Mouse (Mus musculus) retina, embryonic 14.5 days (tissue): ENCODE results near the gene Odr4.
A peak's percentile ranks its signal among the peaks of the same experiment; 100 is the strongest.

Experiments
- DNase-seq: peaks from one replicate; pipeline ENCODE4 v3.0.0-alpha.2; 2015; ENCODE audit warnings: low spot score

Gene Odr4

DNA sequence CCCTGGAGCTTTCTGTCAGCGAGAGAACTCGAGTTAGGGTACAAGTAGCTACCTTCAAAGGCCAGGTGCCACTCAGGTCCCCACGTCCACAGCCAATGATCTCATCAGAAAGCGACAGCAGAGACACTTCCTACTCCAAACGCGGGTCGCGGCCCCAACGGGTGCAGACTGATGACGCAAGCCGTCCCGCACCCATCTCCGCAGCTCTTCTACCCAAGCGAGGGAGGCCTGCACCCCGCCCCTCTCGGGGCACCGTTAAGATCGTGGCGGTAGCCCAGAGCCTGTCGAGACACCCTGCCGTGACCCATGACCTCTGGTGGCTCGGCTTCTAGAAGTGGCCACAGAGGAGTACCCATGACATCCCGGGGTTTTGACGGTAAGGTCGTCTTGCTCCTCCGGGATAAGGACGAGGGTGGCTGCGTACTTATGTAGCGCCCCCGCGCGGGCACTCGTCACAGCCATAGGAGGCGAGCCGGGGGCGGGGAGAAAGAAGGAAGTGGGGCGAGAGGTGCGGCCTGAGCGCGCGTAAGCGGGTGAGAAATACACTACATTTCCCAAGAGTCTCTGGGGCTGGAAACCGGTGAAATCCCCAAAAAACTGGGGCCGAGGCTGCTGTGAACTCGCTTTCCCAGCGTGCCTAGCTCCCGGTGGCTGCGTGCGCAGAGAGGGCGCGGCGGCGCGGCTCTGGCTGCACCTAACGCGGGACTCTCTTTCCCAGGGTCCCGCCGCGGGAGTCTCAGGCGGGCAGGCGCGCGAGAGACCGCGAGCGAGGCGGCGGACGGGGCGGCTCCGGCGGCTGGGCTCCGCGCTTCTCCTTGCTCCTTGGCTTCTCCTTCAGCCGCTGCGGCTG lies at the start of gene Odr4, which contains the start of gene Tpr:
Gene Odr4 (minus strand): TSS at position 443 of the 850 bp plus-strand sequence.
Gene Tpr (plus strand): TSS at position 201 of the 850 bp plus-strand sequence.
- DNase-seq, result peak; percentile 98

DNA sequence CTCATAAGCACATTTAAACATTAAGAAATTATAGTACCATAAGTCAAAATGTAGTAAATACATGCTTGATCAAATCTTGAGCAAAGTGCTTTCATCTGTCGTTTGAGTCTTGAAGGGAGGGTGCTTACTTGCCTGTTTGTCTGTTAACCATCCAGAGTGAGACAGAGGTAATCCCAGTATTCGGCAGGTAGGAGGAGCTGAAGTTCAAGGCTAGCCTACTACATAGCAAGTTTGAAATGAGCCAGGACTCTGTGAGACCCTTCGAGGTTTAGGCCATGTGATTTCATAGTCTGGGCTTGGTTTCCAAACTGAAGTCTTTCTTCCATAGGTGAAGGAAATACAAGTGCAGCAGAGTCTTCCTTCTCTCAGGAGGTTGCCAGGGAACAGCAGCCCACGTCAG lies 48.9 kb upstream of the Odr4 start:
- no peak for DNase-seq

DNA sequence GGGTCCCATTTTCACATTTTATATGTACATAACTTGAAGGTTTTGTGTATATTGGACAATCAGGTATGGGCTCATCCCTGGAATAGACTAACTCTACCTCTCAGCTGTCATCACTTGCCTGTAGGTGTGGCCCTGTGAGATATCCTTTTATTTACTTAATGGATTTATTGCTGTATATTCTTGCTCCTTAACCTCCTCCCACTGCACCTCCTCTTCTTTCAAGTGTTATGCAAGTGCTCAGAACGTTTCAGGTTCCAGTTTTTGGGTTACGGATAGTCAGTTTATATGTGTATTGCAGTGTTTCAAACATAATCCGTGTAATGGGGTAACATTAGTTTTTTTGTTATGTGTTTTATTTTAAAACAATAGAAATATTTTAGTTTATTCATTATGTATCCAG lies 45.8 kb upstream of the Odr4 start:
- DNase-seq, result no peak

DNA sequence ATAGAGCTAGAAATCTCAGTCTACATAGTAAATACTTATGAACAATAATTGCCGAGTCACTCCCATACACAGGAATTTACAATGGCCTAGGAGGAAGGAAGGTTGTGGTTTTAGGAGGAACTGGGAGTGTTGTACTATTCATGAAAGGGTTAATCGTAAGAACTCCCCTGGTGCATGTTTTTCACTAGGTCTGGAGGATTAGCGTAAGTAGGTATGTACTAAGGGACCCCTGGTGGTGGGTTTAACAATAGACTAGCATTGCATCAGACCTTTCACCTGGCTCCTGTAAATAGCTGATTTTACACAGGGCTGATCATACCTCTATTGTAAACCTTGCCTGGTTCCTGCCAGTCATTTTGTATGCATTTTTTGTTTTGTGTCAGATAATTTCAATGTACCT lies 33.3 kb upstream of the Odr4 start:
- no peak for DNase-seq

DNA sequence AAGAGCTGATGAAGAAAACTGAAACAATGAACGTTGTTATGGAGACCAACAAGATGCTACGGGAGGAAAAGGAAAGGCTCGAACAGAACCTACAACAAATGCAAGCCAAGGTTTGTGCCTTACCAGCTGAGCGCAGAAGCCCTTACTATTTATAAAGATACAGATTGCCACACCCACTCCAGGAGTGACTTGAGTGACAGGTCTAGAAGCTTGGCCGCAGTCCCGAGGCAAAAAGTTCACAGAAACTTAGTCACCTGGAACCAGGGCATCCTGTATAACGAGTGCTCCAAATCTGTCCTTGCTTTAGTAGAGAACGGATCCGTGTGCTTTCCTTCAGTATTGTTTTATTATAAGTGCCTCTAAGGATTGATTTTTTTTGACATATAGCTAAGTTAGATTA lies 32.8 kb upstream of the Odr4 start:
- DNase-seq, result no peak

DNA sequence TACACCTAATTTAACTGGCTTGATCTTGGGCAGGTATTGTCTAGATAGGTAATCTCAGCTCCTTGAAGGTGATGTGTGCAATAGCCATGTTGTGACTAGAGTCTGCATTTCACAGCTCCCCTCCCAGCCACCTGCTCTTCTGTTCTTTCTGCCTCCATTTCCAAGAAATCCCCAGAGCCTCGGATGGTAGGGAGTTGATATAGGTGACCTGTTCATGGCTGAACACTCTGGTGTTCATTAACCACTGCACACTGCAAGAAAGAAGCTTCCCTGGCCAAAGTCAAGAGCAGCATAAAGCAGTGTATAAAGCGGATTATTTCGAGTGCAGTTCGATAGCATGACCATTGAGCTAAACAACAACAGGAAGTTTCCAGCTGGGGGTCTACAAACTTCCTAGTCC lies 25.5 kb upstream of the Odr4 start:
- no peak for DNase-seq

DNA sequence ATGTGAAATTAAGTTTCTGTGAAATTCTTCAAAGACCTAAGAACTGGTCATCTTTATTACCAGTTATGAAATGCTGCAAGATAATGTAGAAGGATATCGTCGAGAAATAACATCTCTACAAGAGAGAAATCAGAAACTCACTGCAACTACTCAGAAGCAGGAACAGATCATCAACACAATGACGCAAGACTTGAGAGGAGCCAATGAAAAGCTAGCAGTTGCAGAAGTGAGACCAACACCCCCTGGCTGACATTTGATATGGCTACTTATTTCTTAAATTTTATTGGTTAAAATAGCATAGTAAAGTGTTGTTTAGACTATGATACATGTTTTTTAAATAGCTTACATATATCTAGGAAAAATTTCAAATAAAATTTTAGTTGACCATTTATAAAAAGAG lies 23.1 kb upstream of the Odr4 start:
- DNase-seq, result no peak

DNA sequence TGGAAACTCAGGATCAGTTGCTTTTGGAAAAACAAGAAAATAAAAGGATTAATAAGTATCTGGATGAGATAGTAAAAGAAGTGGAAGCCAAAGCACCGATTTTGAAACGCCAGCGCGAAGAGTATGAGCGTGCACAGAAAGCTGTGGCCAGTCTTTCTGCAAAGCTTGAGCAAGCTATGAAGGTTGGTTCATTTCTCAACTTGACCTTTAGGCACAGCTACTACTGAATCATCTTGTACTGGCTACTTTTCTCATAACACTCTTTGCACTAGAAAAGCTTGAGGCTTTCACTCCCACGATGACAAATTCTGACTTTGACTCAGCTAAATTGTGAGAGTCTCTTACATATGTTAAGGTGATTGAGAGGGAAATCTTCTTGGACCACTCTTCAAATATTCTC lies 17.1 kb upstream of the Odr4 start:
- DNase-seq, result no peak

DNA sequence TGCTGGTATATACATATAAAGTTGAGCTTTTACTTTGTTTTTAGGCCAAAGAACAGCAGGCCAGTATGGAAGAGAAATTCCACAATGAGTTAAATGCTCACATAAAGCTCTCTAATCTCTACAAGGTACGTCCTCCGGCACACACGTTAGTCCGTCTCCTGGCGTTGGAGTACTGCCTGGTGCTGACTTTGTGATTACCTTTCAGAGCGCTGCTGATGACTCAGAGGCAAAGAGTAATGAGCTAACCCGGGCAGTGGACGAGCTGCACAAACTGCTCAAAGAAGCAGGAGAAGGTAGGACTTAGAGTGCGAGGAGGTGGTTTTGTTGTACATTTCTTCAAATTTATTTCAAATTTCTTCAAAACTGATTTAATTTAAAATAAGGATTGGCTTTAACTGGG lies 14.4 kb upstream of the Odr4 start:
- no peak for DNase-seq

DNA sequence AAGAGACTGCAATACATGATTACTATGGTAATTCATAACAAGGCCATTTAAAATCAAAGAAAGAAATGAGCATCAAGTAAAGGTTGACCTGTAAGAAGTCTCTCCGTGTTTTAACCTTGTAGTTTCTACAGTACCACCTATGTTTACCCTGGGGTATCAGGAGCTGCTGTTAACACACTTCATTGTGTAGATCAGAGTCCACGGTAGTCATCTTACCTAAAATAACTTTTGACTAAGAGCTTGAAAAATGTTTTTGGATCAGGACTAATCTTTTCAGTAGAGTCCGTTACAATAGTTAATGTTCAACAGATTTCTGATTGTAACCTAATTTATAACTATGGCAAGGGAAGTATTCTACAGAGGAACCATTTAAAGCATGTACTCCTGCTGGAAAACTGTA lies 11.7 kb upstream of the Odr4 start:
- no peak for DNase-seq

DNA sequence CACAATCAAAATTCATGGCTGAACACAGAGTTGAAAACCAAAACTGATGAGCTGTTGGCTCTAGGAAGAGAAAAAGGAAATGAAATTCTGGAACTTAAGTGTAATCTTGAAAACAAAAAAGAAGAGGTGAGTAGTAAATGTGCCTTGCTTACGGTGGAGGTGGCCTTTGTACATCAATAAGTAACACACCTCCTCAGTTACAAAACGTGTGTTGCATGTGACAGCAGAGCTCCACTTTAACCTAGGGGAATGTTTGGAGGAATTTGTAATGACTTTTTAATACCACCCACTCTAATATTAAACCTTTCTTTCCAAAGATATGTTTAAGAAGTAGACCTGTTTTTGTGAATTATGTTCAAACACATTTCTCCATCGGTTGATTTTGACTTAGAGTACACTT lies 11.0 kb upstream of the Odr4 start:
- no peak for DNase-seq

DNA sequence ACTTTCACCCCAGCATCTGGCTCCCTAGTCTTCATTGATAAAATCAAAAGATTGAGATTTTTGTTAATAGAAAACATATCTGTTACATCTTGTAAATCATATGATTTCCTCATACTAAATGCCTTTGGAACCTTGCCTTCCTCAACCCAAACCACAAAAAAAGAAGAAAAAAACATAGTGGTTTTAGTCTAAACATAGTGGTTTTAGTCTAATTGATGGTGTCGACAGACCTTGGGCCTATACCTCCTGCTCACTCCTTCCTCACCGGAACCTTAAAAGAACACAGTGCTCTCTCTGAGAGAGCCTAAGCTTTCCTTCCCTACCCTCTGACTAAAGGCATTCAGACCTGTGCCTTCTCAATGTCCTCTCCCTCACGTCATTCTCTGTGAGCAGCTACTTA lies 3.1 kb upstream of the Odr4 start:
- DNase-seq, result no peak

DNA sequence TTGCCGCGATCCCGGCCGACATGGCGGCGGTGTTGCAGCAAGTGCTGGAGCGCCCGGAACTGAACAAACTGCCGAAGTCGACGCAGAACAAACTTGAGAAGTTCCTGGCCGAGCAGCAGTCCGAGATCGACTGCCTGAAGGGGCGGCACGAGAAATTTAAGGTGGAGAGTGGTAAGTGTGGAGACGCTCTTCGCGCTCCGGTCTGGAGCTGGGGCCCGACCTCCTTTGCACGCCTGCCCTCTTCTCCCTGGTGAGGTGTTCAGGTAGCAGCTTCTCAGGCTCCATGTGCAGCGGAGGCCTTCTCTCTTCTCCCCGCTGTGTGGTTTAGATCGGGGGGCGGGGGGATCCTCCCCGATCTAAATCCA lies 590 bp upstream of the Odr4 start:
- DNase-seq, result no peak

DNA sequence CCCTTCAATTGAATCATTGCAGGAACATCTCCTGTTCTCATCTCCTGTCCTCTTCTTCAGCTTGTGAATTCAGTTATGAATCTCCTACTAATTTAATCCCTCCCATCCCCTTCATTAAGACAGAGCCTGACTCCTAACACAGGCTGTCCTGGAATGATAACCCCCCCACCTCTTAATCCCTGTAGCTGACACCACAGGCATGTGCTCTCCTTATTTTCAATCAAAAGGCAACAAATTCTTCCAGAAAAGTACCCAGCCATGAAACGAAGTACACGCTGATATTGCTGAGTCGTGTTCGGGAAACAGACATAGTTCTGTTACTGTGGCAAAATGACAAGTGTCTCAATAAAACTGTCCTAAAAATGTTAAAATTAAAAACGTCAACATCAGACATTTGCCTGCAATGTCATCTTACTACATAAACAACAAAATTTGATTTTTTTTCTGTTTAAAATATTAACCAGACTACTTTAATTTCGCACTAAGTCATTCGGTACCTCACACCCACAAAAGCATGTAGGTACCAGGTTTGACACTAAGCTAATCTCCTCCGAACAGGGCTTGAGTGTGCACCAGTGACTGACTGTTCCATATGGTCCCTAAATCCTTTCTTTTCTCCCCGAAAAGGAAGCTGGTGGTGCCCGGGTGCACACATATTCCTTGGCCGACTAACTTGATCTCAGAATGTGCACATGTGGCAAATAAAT lies 796 bp downstream of the Odr4 start:
- peak; percentile 5 for DNase-seq

DNA sequence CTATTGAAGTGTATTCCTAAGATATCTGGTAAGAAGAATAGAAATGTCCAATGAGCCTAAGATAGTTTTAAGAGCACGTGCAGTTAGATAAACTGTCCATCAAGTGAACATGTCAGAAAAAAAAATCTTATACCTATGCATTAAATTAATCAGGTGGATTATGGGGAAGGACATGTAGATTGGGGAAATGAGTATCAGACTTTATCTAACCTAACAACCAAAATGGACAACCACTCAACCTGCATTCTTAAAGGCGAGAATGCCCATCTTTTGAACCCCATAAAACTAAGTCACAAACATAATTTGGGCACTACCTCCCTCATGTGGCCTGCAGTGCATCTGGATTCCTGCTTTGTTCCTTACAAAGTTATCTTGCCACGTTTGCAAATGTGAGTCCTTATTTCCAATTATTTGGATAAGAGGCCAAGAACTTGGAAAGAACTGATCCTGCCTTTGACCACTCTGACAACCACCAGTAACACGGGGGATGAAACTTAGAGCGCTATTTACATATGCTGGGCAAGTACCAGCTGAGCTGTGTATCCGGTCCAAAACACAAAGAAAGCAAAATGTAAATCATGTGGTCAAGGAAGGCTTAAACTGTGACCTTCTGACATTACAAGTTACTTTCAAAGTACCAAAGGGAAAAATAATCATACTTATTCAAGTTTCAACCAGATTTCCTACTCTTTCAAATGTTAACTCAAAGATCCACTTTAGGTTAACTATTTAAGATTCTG lies 3.3 kb downstream of the Odr4 start:
- DNase-seq, result no peak

DNA sequence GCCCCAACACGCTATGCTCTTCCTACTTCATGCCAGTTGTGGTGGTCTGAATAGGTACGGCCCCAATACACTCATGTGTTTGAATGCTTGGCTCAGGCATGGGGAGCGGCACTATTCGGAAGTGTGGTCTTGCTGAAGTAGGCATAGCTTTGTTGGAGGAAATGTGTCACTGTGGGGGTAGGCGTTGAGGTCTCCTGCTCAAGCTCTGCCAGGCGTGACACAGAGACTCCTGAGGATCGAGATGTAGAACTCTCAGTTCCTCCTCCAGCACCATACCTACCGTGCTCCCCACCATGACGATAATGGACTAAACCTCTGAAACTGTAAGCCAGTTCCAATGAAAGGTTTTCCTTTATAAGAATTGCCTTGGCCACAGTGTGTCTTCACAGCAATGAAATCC lies 5.3 kb downstream of the Odr4 start:
- no peak for DNase-seq

DNA sequence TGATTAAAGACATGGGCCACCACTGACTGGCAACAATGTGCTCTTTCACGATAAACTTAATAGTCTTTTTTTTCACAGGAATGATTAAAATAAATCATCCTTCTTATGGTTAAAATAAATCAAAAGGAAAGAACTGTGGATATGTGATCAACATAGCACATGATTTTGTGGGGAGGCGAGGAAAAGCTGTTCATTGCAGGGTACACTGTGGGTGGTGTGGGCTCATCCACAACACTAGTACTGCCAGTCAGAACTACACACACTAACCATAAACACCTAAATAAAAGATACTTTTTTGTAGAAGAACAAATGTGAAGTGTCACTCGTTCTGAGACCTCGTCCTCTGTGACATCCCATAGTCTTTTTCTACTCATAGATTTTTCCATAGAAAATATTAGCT lies 8.7 kb downstream of the Odr4 start:
- DNase-seq, result no peak

DNA sequence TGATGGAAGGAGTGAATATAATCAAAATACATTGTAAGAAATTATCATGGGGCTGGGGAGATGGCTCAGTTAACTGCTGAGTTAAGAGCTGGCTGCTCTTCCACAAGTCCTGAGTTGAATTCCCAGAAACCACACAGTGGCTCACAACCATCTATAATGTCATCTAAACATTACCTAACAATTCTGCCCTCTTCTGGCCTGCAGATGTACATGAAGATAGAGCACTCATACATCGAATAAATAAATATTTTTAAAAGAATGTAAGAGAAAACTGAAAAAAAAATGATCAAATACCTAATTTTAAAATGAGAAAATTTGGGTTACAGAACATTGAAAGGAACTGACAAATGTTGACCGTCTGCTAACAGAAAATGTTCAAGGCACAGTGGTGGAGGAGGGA lies 18.6 kb downstream of the Odr4 start:
- no peak for DNase-seq

DNA sequence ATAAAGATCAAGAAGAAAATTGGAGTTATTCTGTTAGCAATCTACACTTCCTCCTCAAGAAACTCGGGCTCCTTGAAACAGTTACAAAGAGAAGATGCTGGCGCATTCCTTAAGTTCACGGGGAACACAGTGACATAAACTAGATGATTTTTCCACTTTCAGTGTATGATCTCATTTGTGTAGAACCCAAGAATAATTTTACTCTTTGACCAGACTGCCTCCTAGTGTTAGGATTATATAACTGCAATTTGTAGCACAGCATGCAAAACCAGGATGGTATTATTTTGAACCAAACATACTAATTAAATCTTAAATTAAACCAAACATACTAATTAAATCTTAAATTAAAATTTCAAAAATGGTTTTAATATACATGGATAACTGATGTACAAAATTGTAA lies 20.0 kb downstream of the Odr4 start:
- DNase-seq, result peak; percentile 48

DNA sequence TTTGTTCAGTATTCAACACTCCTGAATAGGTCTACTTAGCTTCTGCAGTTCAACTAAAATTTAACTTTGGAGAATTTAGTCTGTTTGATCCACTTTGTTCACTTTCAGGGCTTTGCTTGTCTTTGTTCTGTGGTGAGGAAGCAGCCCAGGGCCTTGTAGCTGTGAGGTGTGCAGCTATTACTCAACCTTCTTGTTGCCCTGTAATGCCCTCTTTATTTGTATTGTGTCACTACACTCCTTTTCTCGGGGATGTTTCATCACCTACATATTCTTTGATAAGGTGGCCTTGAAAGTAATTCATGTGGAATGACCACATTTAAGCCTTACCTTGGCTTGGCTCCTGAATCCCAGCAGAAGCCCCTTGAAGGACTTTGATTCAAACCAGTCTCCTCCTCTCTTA lies 32.0 kb downstream of the Odr4 start:
- no peak for DNase-seq

DNA sequence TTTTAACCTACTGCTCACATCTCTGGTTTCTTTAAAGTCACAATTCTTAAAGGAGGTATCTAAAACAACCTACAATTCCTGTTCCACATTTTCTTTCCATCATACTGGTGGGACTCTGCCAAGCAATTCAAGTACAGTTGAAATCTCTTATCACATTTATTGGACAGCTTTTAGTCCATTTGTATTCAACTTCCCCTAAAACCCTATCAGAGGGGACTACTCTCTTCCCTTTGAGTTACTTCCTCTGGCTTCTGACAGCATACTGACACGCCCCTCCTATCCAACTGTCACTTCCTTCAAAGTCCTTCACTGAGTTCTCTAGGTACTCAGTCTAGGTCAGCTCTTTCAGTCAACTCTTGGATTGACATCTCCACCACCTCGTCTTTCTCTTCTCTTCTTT lies 57.8 kb downstream of the Odr4 start:
- no peak for DNase-seq

DNA sequence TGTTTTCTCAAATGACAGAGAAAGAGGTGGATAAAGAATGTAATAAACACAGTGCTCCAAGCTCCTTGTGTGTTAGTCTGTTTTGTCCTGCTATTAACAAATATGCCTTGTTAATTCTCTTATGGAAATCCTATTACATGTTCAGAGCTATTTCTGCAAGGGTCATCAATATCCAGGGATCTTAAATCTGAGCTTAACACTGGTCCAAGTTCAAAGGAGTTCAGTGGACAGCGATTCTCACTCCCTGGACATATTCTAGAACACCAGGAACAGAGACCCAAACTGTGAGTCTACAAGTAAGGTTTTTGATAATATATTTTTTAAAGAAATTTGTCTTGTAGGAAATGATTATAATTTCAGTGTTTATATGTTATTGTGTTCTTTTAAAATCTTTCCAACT lies 73.7 kb downstream of the Odr4 start, which contains the start of gene Pdc:
Gene Pdc (plus strand): TSS at position 213 of the 400 bp plus-strand sequence.
- DNase-seq, result no peak
